Mouse (Mus musculus): ENCODE results near the gene Creb1.

Gene Creb1

GRCm38 (mm10) chr1:64532589-64533470 lies at the start of gene Creb1:
Gene Creb1, plus strand, starts transcription at chr1:64532645.
- peak; percentile 97 for DNase-seq (ENCODE audit: low read depth, low spot score)

GRCm38 (mm10) chr1:64488521-64489029 lies 43.9 kb upstream of the Creb1 start:
- no peak for DNase-seq (ENCODE audit: low read depth, low spot score)

DNA sequence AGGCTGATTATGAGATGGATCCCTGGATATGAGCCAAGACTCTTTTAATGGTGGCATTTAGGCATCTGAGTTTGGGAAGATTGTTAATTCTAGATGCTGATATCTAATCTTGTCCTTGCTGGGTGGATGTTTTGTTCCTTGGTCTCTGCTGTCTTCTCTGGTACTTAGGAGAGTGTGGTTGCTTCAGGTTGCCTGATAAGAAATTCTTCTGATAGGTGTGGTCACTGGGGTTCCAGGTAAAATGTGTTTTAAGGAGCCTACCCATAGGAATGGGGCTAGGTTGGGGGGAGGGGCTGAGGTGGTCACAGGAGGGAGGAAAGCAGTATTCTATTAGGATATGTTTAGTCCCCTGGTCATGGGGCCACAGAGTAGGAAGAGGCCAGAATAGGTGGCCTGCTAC lies 35.6 kb upstream of the Creb1 start:
- DNase-seq (ENCODE audit: low read depth, low spot score): no peak

GRCm38 (mm10) chr1:64501382-64502140 lies 30.9 kb upstream of the Creb1 start:
- DNase-seq (ENCODE audit: low read depth, low spot score): no peak

DNA sequence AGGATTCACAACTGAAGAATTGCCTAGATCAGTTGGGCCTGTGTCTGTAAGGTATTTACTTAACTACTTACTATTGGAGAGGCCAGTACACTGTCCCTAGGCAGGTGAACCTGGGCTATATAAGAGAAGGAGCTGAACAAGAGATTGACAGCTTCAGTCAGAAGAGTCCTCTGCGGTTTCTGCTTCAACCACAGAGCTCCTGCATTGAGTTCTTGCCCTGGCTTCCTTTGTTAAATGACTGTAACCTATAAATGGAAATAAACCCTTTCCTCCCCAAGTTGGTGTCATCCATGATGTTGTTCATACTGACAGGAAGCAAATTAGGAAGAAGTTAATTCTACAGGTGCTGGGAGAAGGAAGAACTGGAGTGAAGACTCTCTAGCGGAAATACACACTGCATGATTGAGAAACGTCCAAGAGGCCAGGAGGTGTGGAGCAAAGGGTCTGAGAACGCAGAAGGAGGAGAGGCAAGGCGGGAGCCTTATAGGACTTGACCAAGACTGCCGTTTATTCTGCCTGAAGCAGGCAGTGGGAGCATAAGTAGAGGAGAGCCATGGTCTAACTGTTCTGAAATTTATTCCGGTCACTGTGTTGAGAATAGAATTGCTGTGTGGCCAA lies 23.9 kb upstream of the Creb1 start:
- no peak for DNase-seq (ENCODE audit: low read depth, low spot score)

GRCm38 (mm10) chr1:64509678-64510077 lies 22.8 kb upstream of the Creb1 start:
- DNase-seq (ENCODE audit: low read depth, low spot score): no peak

- no peak for DNase-seq (ENCODE audit: low read depth, low spot score)
Observed at GRCm38 (mm10) chr1:64514184-64514583, 18.3 kb upstream of the Creb1 start.

- no peak for DNase-seq (ENCODE audit: low read depth, low spot score)
Observed at GRCm38 (mm10) chr1:64516593-64516992, 15.9 kb upstream of the Creb1 start.

- no peak for DNase-seq (ENCODE audit: low read depth, low spot score)
Observed at GRCm38 (mm10) chr1:64518480-64518879, 14.0 kb upstream of the Creb1 start.

DNA sequence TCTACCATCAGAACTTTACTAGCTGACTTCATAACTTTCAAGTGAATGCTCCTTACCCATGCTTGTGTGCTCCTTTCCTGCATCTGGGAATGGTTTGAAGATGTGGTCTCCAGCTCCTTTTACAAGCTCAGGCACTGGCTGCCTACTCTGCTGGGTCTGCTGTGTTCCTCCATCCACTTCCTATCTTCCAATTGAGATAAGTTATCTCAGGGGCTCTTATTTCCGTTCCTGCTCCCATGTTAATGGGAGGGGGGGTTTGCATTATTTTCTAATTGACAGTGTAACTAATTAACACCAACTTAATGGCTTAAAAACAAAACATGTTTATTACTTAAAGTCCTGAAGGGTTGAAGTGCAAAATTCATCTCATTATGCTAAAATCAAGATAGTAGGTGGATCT lies 13.1 kb upstream of the Creb1 start:
- no peak for DNase-seq (ENCODE audit: low read depth, low spot score)

GRCm38 (mm10) chr1:64519901-64520300 lies 12.5 kb upstream of the Creb1 start:
- DNase-seq (ENCODE audit: low read depth, low spot score): no peak

GRCm38 (mm10) chr1:64521734-64522133 lies 10.7 kb upstream of the Creb1 start:
- no peak for DNase-seq (ENCODE audit: low read depth, low spot score)

GRCm38 (mm10) chr1:64522637-64523036 lies 9.8 kb upstream of the Creb1 start:
- no peak for DNase-seq (ENCODE audit: low read depth, low spot score)

DNA sequence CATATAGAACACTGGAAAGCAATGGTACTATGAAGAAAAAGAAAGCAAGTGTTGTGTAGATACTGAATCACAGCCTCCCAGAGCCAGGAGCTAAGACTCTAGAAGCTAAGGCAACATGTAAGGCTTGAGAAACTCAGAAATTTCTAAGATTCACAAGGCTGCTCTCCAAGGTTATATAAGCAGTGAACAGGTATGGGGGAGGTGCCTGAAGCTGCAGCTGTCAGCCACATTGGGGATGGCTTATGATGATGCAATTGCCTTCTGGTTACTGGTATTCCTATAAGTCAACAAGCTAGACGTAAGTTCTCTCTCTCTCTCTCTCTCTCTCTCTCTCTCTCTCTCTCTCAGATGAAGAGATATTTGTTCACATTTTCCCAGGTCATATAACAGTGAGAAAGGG lies 9.3 kb upstream of the Creb1 start:
- no peak for DNase-seq (ENCODE audit: low read depth, low spot score)

DNA sequence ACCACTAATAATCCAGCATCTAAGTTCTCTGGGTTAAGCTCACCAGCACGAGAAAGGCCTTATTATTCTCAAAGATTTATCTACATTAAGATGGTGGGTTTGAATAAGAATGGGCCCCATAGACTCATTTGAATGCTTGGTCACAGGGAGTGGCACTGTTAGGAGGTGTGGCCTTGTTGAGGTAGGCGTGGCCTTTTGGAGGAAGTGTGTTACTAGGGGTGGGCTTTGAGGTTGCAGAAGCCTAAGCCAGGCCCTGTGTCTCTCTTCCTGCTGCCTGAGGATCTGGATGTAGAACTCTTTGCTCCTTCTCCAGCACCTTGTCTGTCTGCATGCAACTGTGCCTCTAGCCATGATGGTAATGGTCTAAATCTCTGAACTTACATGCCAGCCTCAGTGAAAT lies 7.8 kb upstream of the Creb1 start:
- DNase-seq (ENCODE audit: low read depth, low spot score): peak; percentile 80

DNA sequence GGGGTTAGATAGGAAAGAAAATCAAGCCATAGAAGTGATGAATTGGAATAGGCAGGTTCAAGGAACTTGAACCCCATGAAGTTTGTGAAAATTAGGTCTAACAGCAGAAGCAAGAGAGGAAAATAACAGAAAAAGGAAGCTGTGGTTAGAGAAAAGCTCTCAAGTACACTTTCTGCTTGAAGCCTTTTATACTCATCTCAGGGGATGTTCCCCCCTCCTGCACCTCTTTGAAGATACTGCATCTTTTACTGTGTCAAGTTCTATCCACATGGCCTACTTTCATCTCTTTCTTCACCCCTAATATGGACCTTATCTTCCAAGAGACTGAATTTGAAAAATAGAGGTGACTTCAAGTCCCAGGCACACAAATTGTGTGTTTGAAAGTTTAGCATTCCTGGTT lies 4.8 kb upstream of the Creb1 start:
- no peak for DNase-seq (ENCODE audit: low read depth, low spot score)

- no peak for DNase-seq (ENCODE audit: low read depth, low spot score)
Observed at GRCm38 (mm10) chr1:64529781-64530315, 2.6 kb upstream of the Creb1 start.

DNA sequence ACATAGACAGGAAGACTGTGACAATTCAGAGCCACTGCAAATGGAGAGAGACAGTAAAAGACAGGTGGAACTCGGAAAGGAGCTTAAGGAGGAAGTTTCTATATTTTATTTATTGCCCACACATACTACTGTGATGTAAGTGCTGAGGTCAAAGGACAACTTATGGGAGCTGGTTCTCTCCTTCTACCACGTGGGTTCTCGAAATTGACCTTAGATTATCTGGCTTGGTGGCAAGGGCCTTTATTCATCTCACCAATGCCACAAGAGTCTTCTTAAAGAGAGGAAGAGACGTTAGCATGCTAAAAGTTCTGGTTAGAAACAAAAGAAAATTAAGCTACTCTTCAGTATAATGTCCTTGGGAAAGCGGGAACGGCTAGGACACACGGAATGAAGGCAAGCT lies 897 bp upstream of the Creb1 start:
- DNase-seq (ENCODE audit: low read depth, low spot score): no peak

- no peak for DNase-seq (ENCODE audit: low read depth, low spot score)
Observed at GRCm38 (mm10) chr1:64532067-64532523, 350 bp upstream of the Creb1 start.

DNA sequence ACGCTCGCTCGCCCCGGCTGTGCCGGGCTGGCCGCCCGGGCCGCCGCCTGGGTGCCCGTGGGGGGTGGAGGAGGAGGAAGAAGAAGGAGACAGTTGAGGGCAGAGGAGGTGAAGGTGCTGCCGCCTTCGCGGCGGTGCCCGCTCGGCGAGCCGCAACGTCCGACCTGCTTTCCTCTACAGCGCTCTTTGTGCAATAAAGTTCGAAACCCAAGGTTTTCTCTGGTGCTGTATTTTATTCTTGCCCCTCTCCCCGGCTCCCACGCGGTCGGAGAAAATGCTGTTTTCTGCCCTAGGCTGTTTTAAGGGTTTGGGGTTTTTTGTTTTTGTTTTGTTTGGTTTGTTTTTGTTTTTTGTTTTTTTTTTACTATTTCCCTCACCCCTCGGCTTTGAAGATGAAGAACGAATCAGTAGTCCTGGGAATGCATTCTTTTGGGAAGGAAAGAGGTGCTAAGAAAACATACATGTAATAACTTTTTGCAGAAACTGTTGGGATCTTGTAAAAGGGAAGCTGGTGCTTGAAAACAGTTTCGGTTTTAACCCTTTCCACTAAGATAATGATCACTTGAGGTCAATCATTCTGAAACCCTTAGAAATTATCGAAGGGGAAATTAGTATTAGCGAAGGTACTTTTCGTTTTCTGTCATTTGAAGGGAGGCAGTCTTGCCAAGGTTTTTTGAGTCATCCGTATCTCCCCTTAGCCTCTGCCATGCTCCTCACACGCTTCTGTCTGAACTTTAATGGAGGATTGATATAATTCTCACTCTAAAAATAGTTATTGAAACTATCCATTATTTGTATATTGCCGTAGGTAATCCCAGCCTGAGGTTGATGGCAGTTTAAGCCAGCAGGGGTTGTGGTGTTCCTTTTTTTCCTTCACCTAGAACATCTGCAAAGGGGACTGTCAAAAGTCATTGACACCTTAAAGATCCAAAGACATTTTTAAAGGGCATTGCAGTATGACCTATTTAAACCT lies 1.3 kb downstream of the Creb1 start:
- peak; percentile 50 for DNase-seq (ENCODE audit: low read depth, low spot score)

Measured in ZHBTc4 (cell line).